Mouse (Mus musculus): Measurements from ENCODE around the gene Gm36210. TPM values are rescaled to one million over a fixed set of nuclear protein-coding genes. Genes with fewer than 3 reads are reported as not detected.
A peak's percentile ranks its signal among the peaks of the same experiment; 100 is the strongest.
"Not testable (repeated sequence)": the region's sequence is repeated elsewhere in the genome, so short reads cannot be mapped to it uniquely, and the experiment has no call there.

The Gm36210 gene
- polyA plus RNA-seq, 1 experiment from 2014 or later: 0.47 TPM

DNA sequence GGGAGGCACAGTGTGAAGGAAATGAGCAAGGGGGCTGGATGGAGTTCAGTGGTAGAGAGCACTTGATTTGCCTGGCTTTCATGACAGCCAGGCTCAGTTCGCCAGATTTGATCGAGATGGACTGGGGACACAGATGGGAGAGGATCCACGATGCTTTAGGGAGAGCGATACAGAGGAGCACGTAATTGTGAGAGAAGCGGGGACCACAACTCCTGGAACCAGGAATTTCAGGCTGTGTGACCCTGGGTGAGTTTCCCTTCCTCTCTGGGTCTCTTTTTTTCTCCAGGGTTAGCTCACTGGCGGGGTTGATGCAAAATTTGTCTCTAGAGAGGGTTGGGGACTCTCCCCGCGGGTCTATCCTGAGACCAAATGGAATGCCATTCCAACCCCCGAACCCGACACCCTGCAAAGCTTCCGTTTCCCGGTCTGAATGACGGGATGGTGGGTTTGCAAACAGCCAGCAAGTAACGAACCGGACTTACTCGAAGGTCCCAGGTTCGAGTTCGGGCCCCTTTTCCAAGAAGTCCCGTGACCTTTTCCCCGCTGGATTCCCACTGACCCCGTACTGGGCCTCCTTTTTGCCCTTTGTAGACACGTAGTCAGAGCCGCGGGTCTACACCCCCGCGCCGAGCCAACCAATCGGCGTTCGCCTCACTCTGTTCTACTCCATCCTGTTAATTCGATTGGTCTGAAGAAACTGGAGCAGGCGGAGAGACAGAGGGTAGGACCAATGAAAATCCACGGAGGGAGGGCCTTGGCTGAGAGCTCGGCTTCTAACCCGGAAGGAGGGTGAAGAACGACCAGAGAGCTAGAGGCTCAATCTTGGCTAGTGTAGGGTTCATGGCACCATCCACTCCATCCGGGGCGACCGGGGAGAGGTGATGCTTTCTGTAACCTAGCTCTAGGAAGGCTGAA, 40.5 kb downstream of the Gm36210 start:
- Histone ChIP-seq H3K9me3 (no peaks in the 10 kb centered on the region), H3K36me3 (no peaks in the 10 kb centered on the region), H3K9ac (peak overlapping the region; percentile 59), H3K27me3 (no peaks in the 10 kb centered on the region), H3K4me3 (peak overlapping the region; percentile 73), H3K4me2 (peak overlapping the region; percentile 74), H3K27ac (replicated peaks) (peak overlapping the region; percentile 82), H3K4me1 (replicated peaks) (peaks cover 12% of the 10 kb centered on the region)
- WGBS: 3% methylated on average over 40 of the region's 40 CpGs
- ATAC-seq (ENCODE audit: low FRiP score, low read depth): peak; percentile 100

DNA sequence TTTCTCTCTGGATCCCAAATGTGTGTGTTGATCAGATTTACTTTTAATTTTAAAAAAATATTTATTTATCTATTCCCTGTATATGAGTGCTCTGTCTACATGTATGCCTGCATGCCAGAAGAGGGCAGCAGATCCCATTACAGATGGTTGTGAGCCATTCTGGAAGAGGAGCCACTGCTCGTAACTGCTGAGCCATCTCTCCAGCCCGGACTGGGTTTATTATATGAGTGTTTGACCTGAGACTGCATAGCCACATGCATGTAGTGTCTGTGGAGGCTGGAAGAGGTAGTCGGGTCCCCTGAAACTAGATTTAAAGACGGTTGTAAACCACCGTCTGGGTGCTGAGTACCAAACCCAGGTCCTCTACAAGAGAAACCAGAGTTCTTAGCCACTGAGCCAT, 41.2 kb downstream of the Gm36210 start:
- no peaks in the 10 kb centered on the region for H3K9me3 ChIP-seq
- peak overlapping the region; percentile 73; the same call in 1 of the 2 replicates for H3K4me3 ChIP-seq
- ATAC-seq (ENCODE audit: low FRiP score, low read depth): 0 out of 2 replicates have a peak, but pooled peaks have one; percentile 27
- no peaks in the 10 kb centered on the region for H3K27me3 ChIP-seq
- H3K27ac ChIP-seq (replicated peaks): no peak overlapping the region
- no peaks in the 10 kb centered on the region for H3K36me3 ChIP-seq
- peaks cover 12% of the 10 kb centered on the region for H3K4me1 ChIP-seq (replicated peaks)
- H3K9ac ChIP-seq: no peak overlapping the region
- WGBS: 59% methylated on average over 5 of the region's 5 CpGs
- H3K4me2 ChIP-seq: peak overlapping the region; percentile 74

DNA sequence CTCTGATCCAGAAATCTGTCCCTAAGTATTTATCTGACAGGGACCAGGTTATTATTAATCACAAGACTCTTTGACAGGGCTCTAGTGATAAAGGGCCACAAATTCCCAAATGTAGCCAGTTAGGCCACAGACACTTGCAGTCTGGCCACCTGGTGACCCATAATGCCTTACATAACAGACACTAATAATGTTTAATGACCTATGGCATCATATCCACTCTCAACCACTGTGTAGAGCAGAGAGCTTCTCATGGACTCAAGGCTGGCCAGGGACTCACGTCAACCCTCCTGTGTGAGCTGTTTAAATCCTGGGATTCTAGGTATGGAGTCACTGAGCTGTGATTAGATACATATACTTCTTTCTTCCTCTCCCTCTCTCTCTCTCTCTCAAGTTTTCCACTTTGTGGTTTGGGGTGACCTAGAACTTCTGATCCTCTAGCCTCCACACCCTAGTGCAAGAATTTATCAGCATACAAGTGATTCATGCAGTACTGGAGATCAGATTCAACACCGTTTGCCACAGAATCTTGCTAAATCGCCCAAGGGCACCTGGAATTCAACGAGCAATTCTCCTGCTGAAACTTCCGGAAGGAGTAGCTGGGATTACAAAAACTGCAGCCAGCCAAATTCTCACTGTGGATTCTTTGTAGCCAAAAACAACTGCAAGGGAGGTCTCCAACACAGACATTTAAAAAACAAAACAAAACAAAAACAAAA, 42.0 kb downstream of the Gm36210 start:
- Histone ChIP-seq H3K9me3 (no peaks in the 10 kb centered on the region), H3K4me3 (no peak overlapping the region), H3K4me1 (replicated peaks) (peaks cover 12% of the 10 kb centered on the region), H3K27me3 (no peaks in the 10 kb centered on the region), H3K9ac (no peak overlapping the region), H3K27ac (replicated peaks) (no peak overlapping the region), H3K4me2 (no peak overlapping the region), H3K36me3 (no peaks in the 10 kb centered on the region)
- no peak for ATAC-seq (ENCODE audit: low FRiP score, low read depth)
- 79% methylated on average over 5 of the region's 5 CpGs for WGBS

DNA sequence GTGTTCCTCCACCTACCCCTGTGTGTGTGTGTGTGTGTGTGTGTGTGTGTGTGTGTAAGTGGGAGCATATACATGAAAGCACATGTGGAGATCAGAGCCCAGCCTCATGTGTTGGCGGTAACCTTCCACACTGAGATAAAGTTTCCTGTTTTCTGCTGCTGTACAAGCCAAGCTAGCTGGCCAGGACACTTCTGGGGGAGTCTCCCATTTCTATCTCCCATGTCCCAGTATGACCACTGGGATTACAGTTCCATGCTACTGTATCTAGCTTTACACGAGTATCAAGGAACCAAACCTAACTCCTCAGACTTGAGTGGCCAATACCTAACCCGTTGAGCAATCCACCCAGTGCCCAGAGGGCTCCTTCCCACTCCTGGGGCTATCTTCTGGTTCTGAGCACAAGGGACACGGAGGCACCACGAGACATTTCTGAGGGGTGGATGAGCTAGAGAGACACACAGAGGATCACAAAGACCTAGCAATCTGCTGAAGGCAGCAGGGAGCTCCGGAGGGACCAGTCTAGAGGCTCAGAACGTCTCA, 42.7 kb downstream of the Gm36210 start:
- H3K4me1 ChIP-seq (replicated peaks): peaks cover 12% of the 10 kb centered on the region
- no peaks in the 10 kb centered on the region for H3K9me3 ChIP-seq
- H3K4me3 ChIP-seq: no peak overlapping the region
- no peak overlapping the region for H3K4me2 ChIP-seq
- H3K9ac ChIP-seq: no peak overlapping the region
- no peak overlapping the region for H3K27ac ChIP-seq (replicated peaks)
- WGBS: 84% methylated on average over 7 of the region's 7 CpGs
- H3K36me3 ChIP-seq: no peaks in the 10 kb centered on the region
- no peak for ATAC-seq (ENCODE audit: low FRiP score, low read depth)
- H3K27me3 ChIP-seq: no peaks in the 10 kb centered on the region

- Histone ChIP-seq H3K27me3 (no peaks in the 10 kb centered on the region), H3K9ac (no peak overlapping the region), H3K36me3 (no peaks in the 10 kb centered on the region), H3K4me1 (replicated peaks) (peaks cover 12% of the 10 kb centered on the region), H3K4me2 (no peak overlapping the region), H3K4me3 (no peak overlapping the region), H3K9me3 (no peaks in the 10 kb centered on the region), H3K27ac (replicated peaks) (no peak overlapping the region)
- no peak for ATAC-seq (ENCODE audit: low FRiP score, low read depth)
- 58% methylated on average over 1 of the region's 1 CpGs for WGBS
These were observed 43.3 kb downstream of the Gm36210 start for GRCm38 (mm10) chr7:4863041-4863440.

DNA sequence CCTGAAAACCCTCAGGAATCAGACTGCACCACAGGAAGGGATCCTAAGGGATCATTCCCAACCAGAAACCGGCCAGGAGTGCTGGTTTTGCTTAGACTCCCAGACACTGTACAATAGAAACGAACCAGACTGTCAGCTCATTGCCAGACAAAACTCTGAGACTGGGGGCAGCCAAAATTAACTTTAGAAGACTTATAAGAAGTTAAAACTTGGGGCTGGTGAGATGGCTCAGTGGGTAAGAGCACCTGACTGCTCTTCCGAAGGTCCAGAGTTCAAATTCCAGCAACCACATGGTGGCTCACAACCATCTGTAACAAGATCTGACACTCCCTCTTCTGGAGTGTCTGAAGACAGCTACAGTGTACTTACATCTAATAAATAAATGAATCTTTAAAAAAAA, 45.4 kb downstream of the Gm36210 start:
- ATAC-seq (ENCODE audit: low FRiP score, low read depth); H3K4me3 ChIP-seq; H3K9ac ChIP-seq; H3K27me3 ChIP-seq; H3K9me3 ChIP-seq; H3K27ac ChIP-seq (replicated peaks); H3K4me1 ChIP-seq (replicated peaks); H3K36me3 ChIP-seq; H3K4me2 ChIP-seq: not testable (repeated sequence)
- 70% methylated on average over 3 of the region's 3 CpGs for WGBS

DNA sequence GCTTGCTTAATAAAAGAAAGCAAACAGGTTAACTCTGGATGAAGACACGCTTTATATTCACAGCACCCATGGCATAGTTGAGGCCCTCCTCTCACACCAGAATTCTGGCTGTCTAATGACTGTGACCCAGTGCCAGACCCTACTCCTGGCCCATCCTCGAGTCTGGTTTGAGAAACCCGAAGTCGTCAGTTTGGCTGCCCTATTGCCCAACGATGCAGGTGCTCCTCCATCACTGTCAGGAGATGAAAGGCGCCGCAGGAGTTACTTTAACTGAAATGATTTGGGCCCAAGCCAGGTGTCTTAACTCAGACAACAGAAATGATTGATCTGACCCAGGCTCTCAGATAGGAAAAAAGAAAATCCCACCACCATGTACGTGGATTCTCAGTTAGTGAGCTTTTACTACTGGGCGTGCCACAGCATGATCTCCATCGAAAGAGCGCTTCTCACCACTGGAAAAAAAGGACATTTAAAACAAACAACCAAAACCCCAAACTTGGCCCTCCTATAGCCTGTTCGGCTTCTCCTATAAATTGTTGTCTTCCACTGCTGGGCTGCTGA, 46.8 kb downstream of the Gm36210 start:
- Histone ChIP-seq H3K36me3 (no peaks in the 10 kb centered on the region), H3K27ac (replicated peaks) (no peak overlapping the region), H3K4me1 (replicated peaks) (no peaks in the 10 kb centered on the region), H3K4me2 (no peak overlapping the region), H3K9me3 (no peaks in the 10 kb centered on the region), H3K4me3 (no peak overlapping the region), H3K27me3 (no peaks in the 10 kb centered on the region), H3K9ac (no peak overlapping the region)
- 72% methylated on average over 12 of the region's 12 CpGs for WGBS
- no peak for ATAC-seq (ENCODE audit: low FRiP score, low read depth)

DNA sequence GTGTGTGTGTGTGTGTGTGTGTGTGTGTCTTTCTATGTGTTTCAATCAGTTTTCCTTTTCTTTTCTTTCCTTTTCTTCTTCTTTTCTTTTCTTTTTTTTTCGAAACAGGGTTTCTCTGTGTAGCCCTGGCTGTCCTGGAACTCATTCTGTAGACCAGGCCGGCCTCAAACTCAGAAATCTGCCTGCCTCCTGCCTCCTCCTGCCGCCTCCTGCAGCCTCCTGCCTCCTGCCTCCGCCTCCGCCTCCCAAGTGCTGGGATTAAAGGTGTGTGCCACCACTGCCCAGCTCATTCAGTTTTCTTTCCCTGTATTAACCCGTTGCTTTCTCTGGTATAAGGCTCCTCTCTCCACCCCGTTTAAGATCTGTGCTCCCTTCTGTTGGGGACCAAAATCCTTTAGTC, 49.0 kb downstream of the Gm36210 start:
- Histone ChIP-seq H3K4me2 (no peak overlapping the region), H3K9ac (no peak overlapping the region), H3K4me1 (replicated peaks) (no peaks in the 10 kb centered on the region), H3K4me3 (no peak overlapping the region), H3K27ac (replicated peaks) (no peak overlapping the region), H3K36me3 (no peaks in the 10 kb centered on the region), H3K9me3 (no peaks in the 10 kb centered on the region), H3K27me3 (no peaks in the 10 kb centered on the region)
- no peak for ATAC-seq (ENCODE audit: low FRiP score, low read depth)
- WGBS: 73% methylated on average over 7 of the region's 7 CpGs

GRCm38 (mm10) chr7:4856508-4856907, 49.8 kb downstream of the Gm36210 start:
- Histone ChIP-seq H3K4me3 (no peak overlapping the region), H3K27me3 (no peaks in the 10 kb centered on the region), H3K27ac (replicated peaks) (no peak overlapping the region), H3K4me2 (no peak overlapping the region), H3K36me3 (no peaks in the 10 kb centered on the region), H3K4me1 (replicated peaks) (no peaks in the 10 kb centered on the region), H3K9ac (no peak overlapping the region), H3K9me3 (no peaks in the 10 kb centered on the region)
- ATAC-seq (ENCODE audit: low FRiP score, low read depth): no peak
- 89% methylated on average over 9 of the region's 9 CpGs for WGBS

GRCm38 (mm10) chr7:4853613-4854012, 52.7 kb downstream of the Gm36210 start:
- Histone ChIP-seq H3K36me3 (no peaks in the 10 kb centered on the region), H3K9ac (no peak overlapping the region), H3K4me2 (no peak overlapping the region), H3K27ac (replicated peaks) (no peak overlapping the region), H3K4me3 (no peak overlapping the region), H3K4me1 (replicated peaks) (no peaks in the 10 kb centered on the region), H3K27me3 (no peaks in the 10 kb centered on the region), H3K9me3 (no peaks in the 10 kb centered on the region)
- ATAC-seq (ENCODE audit: low FRiP score, low read depth): no peak
- WGBS: 80% methylated on average over 3 of the region's 3 CpGs

- Histone ChIP-seq H3K4me3 (no peak overlapping the region), H3K4me1 (replicated peaks) (no peaks in the 10 kb centered on the region), H3K36me3 (no peaks in the 10 kb centered on the region), H3K27ac (replicated peaks) (no peak overlapping the region), H3K27me3 (no peaks in the 10 kb centered on the region), H3K4me2 (no peak overlapping the region), H3K9me3 (no peaks in the 10 kb centered on the region), H3K9ac (no peak overlapping the region)
- WGBS: 76% methylated on average over 8 of the region's 8 CpGs
- ATAC-seq (ENCODE audit: low FRiP score, low read depth): no peak
These were observed 55.0 kb downstream of the Gm36210 start for GRCm38 (mm10) chr7:4851315-4851688.

All from hindbrain, embryonic 15.5 days (tissue).